Mouse (Mus musculus): ENCODE data around the gene Gdpgp1.

- TF ChIP-seq CTCF (IDR thresholded peaks at IDR 0.05; ENCODE audit: borderline replicate concordance, control insufficient read depth, extremely low read depth, insufficient read depth, low read length, poor library complexity) (no peak), POLR2A (IDR thresholded peaks at IDR 0.05; ENCODE audit: control insufficient read depth, extremely low read depth, insufficient read depth, low read length, poor library complexity) (no peak)
These were observed 33.8 kb upstream of the Gdpgp1 start for GRCm38 (mm10) chr7:80198863-80199262.
